Mouse (Mus musculus): ENCODE data around the gene Ier2. TPM values are rescaled to one million over a fixed set of nuclear protein-coding genes. Genes with fewer than 3 reads are reported as not detected.

Ier2 gene
- total and polyA plus RNA-seq, 3 experiments: 43.1 to 112 (median 64.9) TPM

DNA sequence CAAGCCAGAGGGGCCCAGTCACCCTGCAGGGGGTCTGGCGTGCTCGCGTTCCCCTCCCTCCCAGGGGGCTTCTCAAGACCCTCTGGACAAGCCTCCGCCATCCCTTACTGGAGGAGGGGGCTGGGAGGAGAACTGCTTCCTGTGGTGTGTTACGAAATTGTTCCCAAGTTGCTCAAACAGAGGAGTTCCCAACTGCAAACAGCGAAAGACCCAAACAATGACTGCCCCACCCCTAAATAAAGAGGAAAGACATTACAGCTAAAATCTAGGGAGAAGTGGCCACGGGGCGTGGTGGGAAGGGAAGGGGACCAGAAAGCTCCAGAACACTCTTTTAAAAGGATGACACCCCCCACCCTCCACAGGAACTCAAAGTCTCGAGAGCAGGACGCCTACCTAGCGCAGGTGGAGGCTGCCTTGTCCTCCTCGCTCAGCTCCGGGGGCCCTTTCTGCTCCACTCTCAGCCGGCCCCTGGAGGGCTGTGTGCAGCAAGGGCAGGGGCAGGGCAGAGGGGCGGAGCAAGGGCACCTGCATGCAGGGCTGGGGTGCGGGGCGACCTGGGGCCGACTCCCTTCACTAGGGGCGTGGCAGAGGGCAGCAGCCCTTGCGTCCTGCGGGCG is 44.7 kb upstream of the Ier2 start:
- Histone ChIP-seq H3K4me1 (ENCODE audit: insufficient read depth, low read depth, low read length) (peaks cover 72% of the 10 kb centered on the region), H3K36me3 (replicated peaks) (peaks cover 52% of the 10 kb centered on the region), H3K9me3 (replicated peaks) (no peaks in the 10 kb centered on the region), H3K4me3 (ENCODE audit: low read depth, low read length) (peak overlapping the region; percentile 76), H3K27me3 (ENCODE audit: insufficient read depth, low read length) (no peaks in the 10 kb centered on the region)
- ATAC-seq (ENCODE audit: extremely low read depth, insufficient number of reproducible peaks, low FRiP score, poor library complexity, severe bottlenecking) (peak; percentile 30), DNase-seq (ENCODE audit: low spot score) (peak; percentile 83)
- TF ChIP-seq GATA2 (IDR thresholded peaks at IDR 0.05; ENCODE audit: borderline replicate concordance, low read depth, low read length): no peak
- peak; percentile 63; the same call in 1 of the 2 replicates for TF ChIP-seq POLR2AphosphoS5 (IDR thresholded peaks at IDR 0.05; ENCODE audit: insufficient replicate concordance, low read depth, low read length)

DNA sequence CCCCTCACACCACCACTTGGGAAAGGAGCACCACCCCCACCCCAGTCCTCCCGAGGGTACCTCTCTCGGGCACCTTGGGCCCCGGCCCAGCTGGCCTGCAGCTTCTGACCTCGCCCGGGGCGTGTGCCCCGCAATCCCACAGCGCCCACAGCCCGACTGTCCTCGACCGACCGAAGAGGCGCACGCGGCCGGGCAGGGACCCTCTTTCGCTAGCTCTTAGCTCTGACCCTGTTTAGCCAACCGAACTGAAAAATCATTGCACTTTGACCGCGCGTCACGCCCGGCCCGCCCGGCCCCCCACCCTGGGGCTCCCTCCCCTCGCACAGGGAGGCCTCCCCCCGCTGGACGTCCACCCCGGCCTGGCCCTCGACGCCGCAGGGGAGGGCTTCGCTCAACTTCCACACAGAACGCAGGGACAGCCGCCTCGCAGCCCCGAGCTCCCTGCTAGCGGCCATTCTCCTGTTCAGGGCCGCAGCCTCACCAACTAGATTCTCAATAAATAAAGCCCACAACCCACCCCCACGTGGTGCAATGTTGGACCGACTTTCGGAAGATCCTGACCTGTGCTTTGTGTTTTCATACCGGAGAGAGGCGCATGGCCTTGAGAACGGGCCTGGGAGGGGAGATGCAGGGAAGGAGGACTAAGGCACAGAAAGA is 44.1 kb upstream of the Ier2 start:
- TF ChIP-seq CTCF (IDR thresholded peaks at IDR 0.05; ENCODE audit: low read depth, low read length): no peak
- no peak for TF ChIP-seq GATA2 (IDR thresholded peaks at IDR 0.05; ENCODE audit: borderline replicate concordance, low read depth, low read length)
- peak; percentile 6; the same call in 1 of the 2 replicates for TF ChIP-seq POLR2AphosphoS5 (IDR thresholded peaks at IDR 0.05; ENCODE audit: insufficient replicate concordance, low read depth, low read length)
- no peak for TF ChIP-seq TAL1 (conservative IDR thresholded peaks at IDR 0.05; ENCODE audit: low read depth, low read length)
- no peaks in the 10 kb centered on the region for H3K27me3 ChIP-seq (ENCODE audit: insufficient read depth, low read length)
- DNase-seq (ENCODE audit: low spot score) (peak; percentile 61), ATAC-seq (ENCODE audit: extremely low read depth, insufficient number of reproducible peaks, low FRiP score, poor library complexity, severe bottlenecking) (no peak; the same call in 1 of the 2 replicates)
- peaks cover 53% of the 10 kb centered on the region for H3K36me3 ChIP-seq (replicated peaks)
- peak overlapping the region; percentile 76 for H3K4me3 ChIP-seq (ENCODE audit: low read depth, low read length)
- H3K4me1 ChIP-seq (ENCODE audit: insufficient read depth, low read depth, low read length): peaks cover 66% of the 10 kb centered on the region
- H3K9me3 ChIP-seq (replicated peaks): no peaks in the 10 kb centered on the region

DNA sequence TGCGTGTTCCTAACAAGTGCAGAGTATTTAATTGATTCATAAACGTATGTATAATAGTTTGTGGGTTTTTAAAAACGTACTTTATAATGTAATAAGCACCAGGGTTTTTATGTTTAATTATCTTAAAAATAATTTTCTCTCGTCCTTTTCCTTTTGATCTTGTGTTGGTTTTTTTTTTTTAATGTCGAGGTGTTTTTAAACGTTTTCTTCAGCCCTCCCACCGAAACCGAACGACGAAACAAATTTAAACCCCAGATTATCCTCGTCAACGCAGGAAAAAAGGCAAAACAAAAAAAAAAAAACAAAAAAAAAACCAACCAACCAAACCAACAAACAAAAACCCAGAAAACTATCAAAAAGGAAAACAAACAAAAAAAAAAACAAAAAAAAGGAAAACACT is 43.3 kb upstream of the Ier2 start:
- ATAC-seq (ENCODE audit: extremely low read depth, insufficient number of reproducible peaks, low FRiP score, poor library complexity, severe bottlenecking) (no peak), DNase-seq (ENCODE audit: low spot score) (no peak)
- Histone ChIP-seq H3K36me3 (replicated peaks) (peaks cover 45% of the 10 kb centered on the region), H3K4me3 (ENCODE audit: low read depth, low read length) (peak overlapping the region; percentile 81), H3K27me3 (ENCODE audit: insufficient read depth, low read length) (no peaks in the 10 kb centered on the region), H3K4me1 (ENCODE audit: insufficient read depth, low read depth, low read length) (peaks cover 62% of the 10 kb centered on the region), H3K9me3 (replicated peaks) (no peaks in the 10 kb centered on the region)
- no peak for TF ChIP-seq GATA1 (IDR thresholded peaks at IDR 0.05; ENCODE audit: borderline replicate concordance, low read length)
- TF ChIP-seq POLR2AphosphoS5 (IDR thresholded peaks at IDR 0.05; ENCODE audit: insufficient replicate concordance, low read depth, low read length): no peak; the same call in 1 of the 2 replicates
- no peak for TF ChIP-seq CTCF (IDR thresholded peaks at IDR 0.05; ENCODE audit: low read depth, low read length)
- no peak for TF ChIP-seq TAL1 (conservative IDR thresholded peaks at IDR 0.05; ENCODE audit: low read depth, low read length)
- TF ChIP-seq GATA2 (IDR thresholded peaks at IDR 0.05; ENCODE audit: borderline replicate concordance, low read depth, low read length): no peak

DNA sequence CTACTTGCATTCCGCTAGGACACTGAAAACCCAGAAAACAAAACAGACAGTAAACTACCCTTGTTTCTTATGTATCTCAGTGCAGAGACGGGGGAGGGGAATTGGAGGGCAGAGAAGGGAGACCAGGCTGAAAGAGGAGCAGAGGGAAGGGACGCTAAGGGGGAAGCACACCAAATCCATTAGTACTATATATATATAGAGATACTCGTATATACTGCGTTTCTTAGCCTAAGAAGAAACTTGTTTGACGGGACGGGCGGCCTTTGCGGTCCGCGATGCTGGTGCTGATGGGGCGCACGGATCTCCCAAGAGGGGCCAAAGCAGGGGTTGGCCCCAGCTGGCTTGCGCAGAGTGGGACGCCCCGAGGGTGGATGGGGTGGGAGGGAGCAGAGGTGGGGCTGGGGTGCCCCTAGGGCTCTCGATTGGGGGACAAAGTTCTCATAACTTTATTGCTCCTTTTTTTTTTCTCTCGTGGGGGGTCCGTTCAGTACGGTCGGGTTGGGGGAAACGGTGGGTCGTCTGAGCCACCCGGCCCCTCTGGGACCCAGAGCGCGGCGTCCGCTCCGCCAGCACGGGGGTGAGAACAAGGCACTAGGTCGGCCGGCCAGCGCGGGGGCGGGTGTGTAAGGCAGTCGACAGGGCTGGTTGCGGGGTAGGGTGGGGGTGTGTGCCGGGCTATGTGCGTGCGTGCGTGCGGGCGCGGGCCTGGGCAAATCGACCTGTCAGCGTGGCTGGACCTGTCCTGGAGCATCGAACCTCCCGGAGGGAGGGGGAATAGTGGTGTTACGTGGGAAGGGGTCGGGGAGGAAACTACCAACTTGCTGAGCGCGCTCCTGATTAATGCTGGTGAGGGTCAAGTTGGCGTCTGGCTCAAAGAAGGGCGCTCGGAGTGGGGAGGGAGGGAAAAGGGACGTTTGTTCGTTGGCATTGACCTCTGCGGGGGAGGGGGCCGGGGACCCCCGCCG is 42.5 kb upstream of the Ier2 start:
- Histone ChIP-seq H3K27me3 (ENCODE audit: insufficient read depth, low read length) (no peaks in the 10 kb centered on the region), H3K9me3 (replicated peaks) (no peaks in the 10 kb centered on the region), H3K4me3 (ENCODE audit: low read depth, low read length) (peak overlapping the region; percentile 81), H3K4me1 (ENCODE audit: insufficient read depth, low read depth, low read length) (peaks cover 64% of the 10 kb centered on the region), H3K36me3 (replicated peaks) (peaks cover 44% of the 10 kb centered on the region)
- no peak for TF ChIP-seq CTCF (IDR thresholded peaks at IDR 0.05; ENCODE audit: low read depth, low read length)
- TF ChIP-seq TAL1 (conservative IDR thresholded peaks at IDR 0.05; ENCODE audit: low read depth, low read length): no peak
- TF ChIP-seq GATA2 (IDR thresholded peaks at IDR 0.05; ENCODE audit: borderline replicate concordance, low read depth, low read length): no peak
- peak; percentile 95 for TF ChIP-seq POLR2AphosphoS5 (IDR thresholded peaks at IDR 0.05; ENCODE audit: insufficient replicate concordance, low read depth, low read length)
- ATAC-seq (ENCODE audit: extremely low read depth, insufficient number of reproducible peaks, low FRiP score, poor library complexity, severe bottlenecking): no peak
- peak; percentile 66 for DNase-seq (ENCODE audit: low spot score)

DNA sequence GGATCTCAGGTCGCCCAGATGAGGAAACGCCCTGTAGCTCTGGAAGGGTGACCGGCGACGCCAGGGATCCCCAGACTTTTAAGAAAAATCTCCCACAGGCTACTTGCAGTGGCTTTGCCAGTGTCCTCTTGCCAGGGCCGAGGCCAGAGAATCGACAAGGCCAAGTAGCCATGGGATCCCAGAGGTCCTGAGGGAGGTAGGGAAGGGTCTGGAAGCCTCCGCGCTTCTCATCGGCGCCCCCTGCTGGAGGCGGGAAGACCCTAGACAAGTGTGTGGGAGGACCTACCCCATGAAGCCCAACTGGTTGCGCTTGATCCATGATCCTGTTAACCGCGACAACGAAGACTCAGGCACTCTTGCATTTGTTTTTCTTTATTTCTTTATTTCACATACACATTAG is 41.7 kb upstream of the Ier2 start:
- H3K36me3 ChIP-seq (replicated peaks): peaks cover 49% of the 10 kb centered on the region
- no peaks in the 10 kb centered on the region for H3K9me3 ChIP-seq (replicated peaks)
- DNase-seq (ENCODE audit: low spot score) (peak; percentile 72), ATAC-seq (ENCODE audit: extremely low read depth, insufficient number of reproducible peaks, low FRiP score, poor library complexity, severe bottlenecking) (no peak)
- peaks cover 65% of the 10 kb centered on the region for H3K4me1 ChIP-seq (ENCODE audit: insufficient read depth, low read depth, low read length)
- no peaks in the 10 kb centered on the region for H3K27me3 ChIP-seq (ENCODE audit: insufficient read depth, low read length)
- H3K4me3 ChIP-seq (ENCODE audit: low read depth, low read length): peak overlapping the region; percentile 81
- TF ChIP-seq CTCF (IDR thresholded peaks at IDR 0.05; ENCODE audit: low read depth, low read length): peak; percentile 89
- no peak for TF ChIP-seq TAL1 (conservative IDR thresholded peaks at IDR 0.05; ENCODE audit: low read depth, low read length)
- TF ChIP-seq POLR2AphosphoS5 (IDR thresholded peaks at IDR 0.05; ENCODE audit: insufficient replicate concordance, low read depth, low read length): 0 out of 2 replicates have a peak, but pooled peaks have one; percentile 56
